In the genomic region with DNA sequence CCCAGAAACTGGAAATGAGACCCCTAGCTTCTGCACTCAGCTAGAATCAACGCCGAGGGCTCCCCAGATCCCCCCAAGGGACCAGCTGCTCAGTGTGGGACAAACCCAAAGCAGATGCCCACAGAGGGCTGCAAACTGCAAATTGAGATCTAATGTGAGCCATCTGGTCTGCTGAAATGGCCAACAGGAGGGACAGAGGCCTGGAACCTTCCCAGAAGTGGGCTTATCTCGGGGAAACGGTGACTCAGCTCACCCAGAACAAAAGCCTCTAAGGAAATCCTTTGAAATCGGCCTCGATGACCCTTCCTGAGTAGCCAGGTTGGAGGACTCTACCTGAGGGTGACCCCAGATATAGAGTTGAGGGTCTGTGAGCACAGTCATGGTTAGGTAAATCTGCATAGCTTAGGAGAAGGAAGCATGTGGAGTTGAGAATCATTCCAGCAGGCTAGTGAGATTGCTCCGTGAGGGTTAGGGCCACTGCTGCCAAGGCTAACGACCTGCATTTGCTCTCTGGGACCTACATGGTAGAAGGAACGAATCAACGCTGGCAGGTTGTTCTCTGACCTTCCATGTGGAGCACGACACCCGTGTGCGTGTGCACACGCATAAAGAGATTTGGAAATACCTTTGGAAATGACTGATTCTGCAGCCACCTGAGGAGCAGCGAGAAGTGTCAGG, we compare ENCODE assay signal across 13 mouse cellular contexts. TPM values are rescaled to one million over a fixed set of nuclear protein-coding genes. Genes with fewer than 3 reads are reported as not detected.
DNase-seq lines count a peak whose midpoint lies in the region; ATAC-seq and TF ChIP-seq lines count a peak whose summit lies in the region.
"Had no signal": no experiment of that assay in that cellular context is flagged by ENCODE, and none has a peak within 500 bp of the region (broad histone marks: within the 10 kb centered on the region; RNA-seq: fewer than 3 reads in every experiment).

No protein-coding gene starts in this region.

- no peak overlapping the region for H3K4me2 ChIP-seq in heart, embryonic 11.5 days
- H3K4me2 ChIP-seq: embryonic facial prominence, embryonic 13.5 days; lung, embryonic 14.5 days had no signal

- no peak overlapping the region for H3K27ac ChIP-seq in heart, embryonic 11.5 days (ENCODE audit: low read depth, low read length)
- no peak overlapping the region for H3K27ac ChIP-seq in kidney, adult 2 months (ENCODE audit: insufficient read depth, low read depth, low read length)

- H3K27me3 ChIP-seq in heart, embryonic 11.5 days (ENCODE audit: control insufficient read depth, insufficient read depth, low read length): no peaks in the 10 kb centered on the region
- H3K27me3 ChIP-seq in kidney, adult 2 months (replicated peaks; ENCODE audit: control insufficient read depth, insufficient read depth, low read length): no peaks in the 10 kb centered on the region
- H3K27me3 ChIP-seq: embryonic facial prominence, embryonic 13.5 days had no signal

- no peak overlapping the region; the same call in 1 of the 2 replicates for H3K9ac ChIP-seq in heart, embryonic 11.5 days (ENCODE audit: low read depth, low read length)
- H3K9ac ChIP-seq: embryonic facial prominence, embryonic 13.5 days; lung, embryonic 14.5 days had no signal

- ATAC-seq in heart, embryonic 11.5 days (replicated peaks; ENCODE audit: insufficient number of reproducible peaks, low FRiP score, low TSS enrichment): no peak

- H3K9me3 ChIP-seq in heart, embryonic 11.5 days (replicated peaks; ENCODE audit: control insufficient read depth, low read length): no peaks in the 10 kb centered on the region
- H3K9me3 ChIP-seq: embryonic facial prominence, embryonic 13.5 days had no signal

- no peak for TF ChIP-seq CTCF in brain, embryonic 14.5 days (IDR thresholded peaks at IDR 0.05; ENCODE audit: borderline replicate concordance, extremely low read depth, insufficient read depth, insufficient read length)
- no peak for TF ChIP-seq CTCF in kidney, adult 2 months (conservative IDR thresholded peaks at IDR 0.05; ENCODE audit: insufficient read depth, insufficient read length, low read depth, low read length)

- intact Hi-C loops in heart, postnatal 36 days (cut with DNase I): loop anchor here (10.0 kb wide), 1 partner anchor 386 kb away; no protein-coding TSS in a partner anchor

- H3K36me3 ChIP-seq in heart, embryonic 11.5 days (ENCODE audit: control insufficient read depth, insufficient read depth, low read length): no peaks in the 10 kb centered on the region
- H3K36me3 ChIP-seq in kidney, adult 2 months (ENCODE audit: control insufficient read depth, insufficient read depth, low read length): no peaks in the 10 kb centered on the region
- H3K36me3 ChIP-seq: embryonic facial prominence, embryonic 13.5 days had no signal

- 61% methylated on average over 15 of the region's 15 CpGs for WGBS in heart, embryonic 11.5 days (ENCODE audit: insufficient replicate concordance)
- 68% methylated on average over 15 of the region's 15 CpGs for WGBS in kidney, adult 2 months

- no peak for TF ChIP-seq POLR2A in brain, embryonic 14.5 days (IDR thresholded peaks at IDR 0.05; ENCODE audit: borderline replicate concordance, extremely low read depth, insufficient read depth, insufficient read length, poor library complexity, severe bottlenecking)
- TF ChIP-seq POLR2A in kidney, adult 2 months (IDR thresholded peaks at IDR 0.05; ENCODE audit: low read depth, low read length): no peak

- DNase-seq in heart, adult 18-20 months: peak; percentile 51 to 68
- peak; percentile 54 for DNase-seq in brain, embryonic 14.5 days (ENCODE audit: low read depth)
- DNase-seq in cerebellum, postnatal 25 days: peak; percentile 57 to 68
- DNase-seq in heart, postnatal 36 days: peak; percentile 50 to 55
- DNase-seq in urinary bladder, adult 18-20 months (ENCODE audit: low spot score in 2 of 2): no peak
- DNase-seq in layer of hippocampus, adult 9-11 months: no peak
- DNase-seq in kidney, adult 2 months: no peak
- DNase-seq: layer of hippocampus, postnatal 36 days had no signal

- H3K4me1 ChIP-seq in heart, embryonic 11.5 days (ENCODE audit: control insufficient read depth, insufficient read depth, low read length): peaks cover 29% of the 10 kb centered on the region
- no peaks in the 10 kb centered on the region for H3K4me1 ChIP-seq in kidney, adult 2 months (ENCODE audit: control insufficient read depth, insufficient read depth, low read length)

- H3K4me3 ChIP-seq in heart, embryonic 11.5 days (ENCODE audit: low read depth, low read length): no peak overlapping the region
- no peak overlapping the region for H3K4me3 ChIP-seq in kidney, adult 2 months (ENCODE audit: insufficient read depth, low read depth, low read length)
- H3K4me3 ChIP-seq: embryonic facial prominence, embryonic 13.5 days had no signal

RNA-seq across cellular contexts. Expression of a gene that starts 13.7 kb away (rescaled TPM):
- 10 to 100 TPM; 49.4 to 52.0 TPM for total RNA-seq in heart, adult 18-20 months (2021)
- 122 and 124 TPM in 2 replicates for polyA plus RNA-seq in heart, embryonic 11.5 days (2014; fragmentation: Nextera tagmentation; extraction: Ambion mirVana)
- polyA plus RNA-seq in brain, embryonic 14.5 days (2012; rRNA removed): 82.8 and 88.5 TPM in 2 replicates
- total RNA-seq in heart, postnatal 36 days (2021): 10 to 100 TPM; 44.8 to 45.3 TPM
- 44.0 and 52.8 TPM in 2 replicates for polyA plus RNA-seq in kidney, adult 2 months (2012; rRNA removed)

RNA-seq across cellular contexts. Expression of a gene that starts 53.4 kb away (rescaled TPM):
- total RNA-seq in heart, adult 18-20 months (2021): not detected
- polyA plus RNA-seq in heart, embryonic 11.5 days (2014; fragmentation: Nextera tagmentation; extraction: Ambion mirVana): not detected in 2 replicates
- polyA plus RNA-seq in brain, embryonic 14.5 days (2012; rRNA removed): not detected in 2 replicates
- total RNA-seq in heart, postnatal 36 days (2021): not detected
- polyA plus RNA-seq in kidney, adult 2 months (2012; rRNA removed): not detected in 2 replicates
- total RNA-seq: gastrocnemius, postnatal 10 days; layer of hippocampus, postnatal 36 days had no signal
- polyA plus RNA-seq: embryonic facial prominence, embryonic 13.5 days; lung, embryonic 14.5 days; neural tube, embryonic 11.5 days had no signal

Comparison
In these comparisons a context has a peak if more than half of its experiments do, and no peak if none do; other contexts are left out.
1. DNase-seq: peak in heart, adult 18-20 months (2 of 2), brain, embryonic 14.5 days (single experiment), cerebellum, postnatal 25 days (2 of 2) and heart, postnatal 36 days (2 of 2); none in urinary bladder, adult 18-20 months (0 of 2), layer of hippocampus, adult 9-11 months (single experiment) and kidney, adult 2 months (single experiment).